Mouse (Mus musculus) myocyte (in vitro differentiated cells): ENCODE measurements around the gene Ncstn. TPM values are rescaled to one million over a fixed set of nuclear protein-coding genes. Genes with fewer than 3 reads are reported as not detected.

Experiments
- H3K27me3 ChIP-seq: one replicate; pipeline ENCODE4 v1.6.1; 2011; ENCODE audit not compliant: control insufficient read depth, insufficient read depth, insufficient read length
- H3K36me3 ChIP-seq: one replicate; pipeline ENCODE4 v1.6.1; 2011; ENCODE audit not compliant: control insufficient read depth, insufficient read depth
- H3K4me2 ChIP-seq: one replicate; pipeline ENCODE4 v1.6.1; 2011; ENCODE audit warnings: low read depth, control low read depth
- H3K4me3 ChIP-seq: one replicate; pipeline ENCODE4 v1.5.1; 2011; ENCODE audit warnings: mild to moderate bottlenecking, control low read depth, moderate library complexity
- H3K79me2 ChIP-seq: one replicate; pipeline ENCODE4 v1.6.1; 2011; ENCODE audit not compliant: control insufficient read depth, insufficient read depth
- H3ac ChIP-seq: one replicate; pipeline ENCODE4 v1.6.1; 2011; ENCODE audit not compliant: control insufficient read depth, insufficient read length
- CEBPB ChIP-seq: IDR thresholded peaks from 2 replicates; pipeline ENCODE4 v1.6.1; 2011; ENCODE audit warnings: mild to moderate bottlenecking, moderate library complexity; ENCODE audit not compliant: poor library complexity, insufficient read depth, severe bottlenecking
- E2F4 ChIP-seq: IDR thresholded peaks from one replicate; pipeline ENCODE4 v1.6.1; 2011; ENCODE audit warnings: mild to moderate bottlenecking, control low read depth, moderate library complexity; ENCODE audit not compliant: insufficient read depth
- MAX ChIP-seq: IDR thresholded peaks from one replicate; pipeline ENCODE4 v1.6.1; 2011; ENCODE audit warnings: low read depth, mild to moderate bottlenecking, control low read depth
- MYOD1 ChIP-seq, 3 experiments: IDR thresholded peaks; one replicate each; pipeline ENCODE4 v1.6.1; 2011; ENCODE audit warnings: control low read depth in 2 of 3, low read depth in 2 of 3, mild to moderate bottlenecking in 2 of 3, moderate library complexity in 1 of 3; ENCODE audit not compliant: insufficient read length in 2 of 3, control insufficient read depth in 1 of 3
- MYOG ChIP-seq, 3 experiments: IDR thresholded peaks; one replicate each; pipeline ENCODE4 v1.6.1; 2011; ENCODE audit warnings: control low read depth in 2 of 3, low read depth in 2 of 3, mild to moderate bottlenecking in 2 of 3; ENCODE audit not compliant: insufficient read length in 2 of 3, control insufficient read depth in 1 of 3, insufficient read depth in 1 of 3
- POLR2A ChIP-seq: IDR thresholded peaks from one replicate; pipeline ENCODE4 v1.6.1; 2011; ENCODE audit warnings: low read depth, mild to moderate bottlenecking, control low read depth, moderate library complexity; ENCODE audit not compliant: insufficient read length
- POLR2AphosphoS2 ChIP-seq: IDR thresholded peaks from one replicate; pipeline ENCODE4 v1.6.1; 2011; ENCODE audit warnings: low read depth, control low read depth; ENCODE audit not compliant: insufficient read length
- REST ChIP-seq: IDR thresholded peaks from one replicate; pipeline ENCODE4 v1.6.1; 2011; ENCODE audit warnings: mild to moderate bottlenecking, control low read depth, moderate library complexity; ENCODE audit not compliant: insufficient read depth, insufficient read length
- SRF ChIP-seq: IDR thresholded peaks from one replicate; pipeline ENCODE4 v1.6.1; 2011; ENCODE audit warnings: low read depth; ENCODE audit not compliant: control insufficient read depth, insufficient read length
- TCF12 ChIP-seq: IDR thresholded peaks from one replicate; pipeline ENCODE4 v1.6.1; 2011; ENCODE audit warnings: mild to moderate bottlenecking, control low read depth; ENCODE audit not compliant: poor library complexity, insufficient read depth, severe bottlenecking
- TCF3 ChIP-seq: IDR thresholded peaks from one replicate; pipeline ENCODE4 v1.6.1; 2011; ENCODE audit warnings: low read depth, control low read depth; ENCODE audit not compliant: insufficient read length
- USF1 ChIP-seq: IDR thresholded peaks from one replicate; pipeline ENCODE4 v1.6.1; 2011; ENCODE audit warnings: low read depth, mild to moderate bottlenecking, control low read depth, moderate library complexity
- polyA plus RNA-seq: library from polyadenylated mRNA; unstranded; fragments of >200 nt; fragmentation: generic; extraction: Trizol; gene quantifications from one replicate; pipeline ENCODE4 v1.2.1, GENCODE M21; 2012; ENCODE audit warnings: missing spikeins

Ncstn gene
- polyA plus RNA-seq: 49.7 TPM

- no peak for TF ChIP-seq MYOG (IDR thresholded peaks at IDR 0.05; ENCODE audit: control insufficient read depth in 1 of 3, insufficient read depth in 1 of 3, insufficient read length in 2 of 3, low read depth in 2 of 3)
- TF ChIP-seq POLR2AphosphoS2: peak; percentile 64
- peak; percentile 62 for TF ChIP-seq POLR2A
- no peaks in the 10 kb centered on the region for H3K27me3 ChIP-seq
- peak within 1 kb of the TSS; percentile 9 for H3ac ChIP-seq
- H3K36me3 ChIP-seq: peaks cover 15% of the 10 kb centered on the region
- H3K79me2 ChIP-seq: peaks cover 63% of the 10 kb centered on the region
- H3K4me3 ChIP-seq: peak within 1 kb of the TSS; percentile 100
- H3K4me2 ChIP-seq: peak within 1 kb of the TSS; percentile 78
Measured at GRCm38 (mm10) chr1:172082101-172082898, at the start of gene Ncstn, which contains the start of gene Copa. Ncstn (minus strand) TSS chr1:172082795. Copa (plus strand) TSS chr1:172082529.

GRCm38 (mm10) chr1:172132319-172132718, 49.7 kb upstream of the Ncstn start:
- peaks cover 16% of the 10 kb centered on the region for H3K79me2 ChIP-seq
- no peak for TF ChIP-seq E2F4
- TF ChIP-seq REST: no peak
- TF ChIP-seq TCF12: no peak
- no peak for TF ChIP-seq SRF
- peak in 1 of 3 experiments; percentile 2 for TF ChIP-seq MYOD1 (IDR thresholded peaks at IDR 0.05; ENCODE audit: control insufficient read depth in 1 of 3, insufficient read length in 2 of 3, low read depth in 2 of 3)
- no peak for TF ChIP-seq POLR2A
- TF ChIP-seq POLR2AphosphoS2: no peak

GRCm38 (mm10) chr1:172129780-172130179, 47.2 kb upstream of the Ncstn start:
- Histone ChIP-seq H3ac (no peak overlapping the region), H3K36me3 (peaks cover 32% of the 10 kb centered on the region), H3K79me2 (peaks cover 24% of the 10 kb centered on the region), H3K4me2 (no peak overlapping the region), H3K27me3 (no peaks in the 10 kb centered on the region), H3K4me3 (no peak overlapping the region)
- TF ChIP-seq MAX: no peak
- TF ChIP-seq E2F4: no peak
- no peak for TF ChIP-seq POLR2A
- TF ChIP-seq SRF: no peak
- no peak for TF ChIP-seq CEBPB
- TF ChIP-seq TCF12: no peak
- no peak for TF ChIP-seq TCF3
- TF ChIP-seq MYOG (IDR thresholded peaks at IDR 0.05; ENCODE audit: control insufficient read depth in 1 of 3, insufficient read depth in 1 of 3, insufficient read length in 2 of 3, low read depth in 2 of 3): no peak
- no peak for TF ChIP-seq REST

More at GRCm38 (mm10) chr1:172132319-172132718, 49.7 kb upstream of the Ncstn start:
- no peak overlapping the region for H3K4me3 ChIP-seq
- peaks cover 47% of the 10 kb centered on the region for H3K36me3 ChIP-seq
- H3ac ChIP-seq: no peak overlapping the region
- H3K27me3 ChIP-seq: no peaks in the 10 kb centered on the region
- H3K4me2 ChIP-seq: no peak overlapping the region

- Histone ChIP-seq H3K79me2 (peaks cover 24% of the 10 kb centered on the region), H3K36me3 (peaks cover 25% of the 10 kb centered on the region), H3K4me3 (peak overlapping the region; percentile 89), H3ac (no peak overlapping the region), H3K4me2 (no peak overlapping the region), H3K27me3 (no peaks in the 10 kb centered on the region)
- TF ChIP-seq MYOG (IDR thresholded peaks at IDR 0.05; ENCODE audit: control insufficient read depth in 1 of 3, insufficient read depth in 1 of 3, insufficient read length in 2 of 3, low read depth in 2 of 3) (no peak), MYOD1 (IDR thresholded peaks at IDR 0.05; ENCODE audit: control insufficient read depth in 1 of 3, insufficient read length in 2 of 3, low read depth in 2 of 3) (no peak), USF1 (no peak), TCF3 (no peak), POLR2AphosphoS2 (no peak), POLR2A (no peak), CEBPB (no peak), TCF12 (no peak), REST (no peak), E2F4 (no peak), MAX (no peak), SRF (no peak)
Measured at GRCm38 (mm10) chr1:172129108-172129507, 46.5 kb upstream of the Ncstn start.

- H3ac ChIP-seq: no peak overlapping the region
- H3K4me3 ChIP-seq: peak overlapping the region; percentile 89
- peak overlapping the region; percentile 34 for H3K4me2 ChIP-seq
- TF ChIP-seq E2F4 (no peak), MYOD1 (IDR thresholded peaks at IDR 0.05; ENCODE audit: control insufficient read depth in 1 of 3, insufficient read length in 2 of 3, low read depth in 2 of 3) (no peak), MYOG (IDR thresholded peaks at IDR 0.05; ENCODE audit: control insufficient read depth in 1 of 3, insufficient read depth in 1 of 3, insufficient read length in 2 of 3, low read depth in 2 of 3) (no peak), TCF12 (no peak), REST (no peak)
- H3K36me3 ChIP-seq: peaks cover 27% of the 10 kb centered on the region
- H3K79me2 ChIP-seq: peaks cover 24% of the 10 kb centered on the region
- H3K27me3 ChIP-seq: no peaks in the 10 kb centered on the region
Measured at GRCm38 (mm10) chr1:172128563-172128962, 46.0 kb upstream of the Ncstn start.
